Mouse (Mus musculus) thymus, postnatal 14 days (tissue): ENCODE measurements at regions not wholly inside any gene's neighbourhood (a gene's known extent, or its start where the extent isn't known, plus 50 kb on each side); places are given as distances from the start of the nearest gene placed in this dataset.
A peak's percentile ranks its signal among the peaks of the same experiment; 100 is the strongest.

Experiments
- DNase-seq: peaks from one replicate; pipeline ENCODE4 v3.0.0; 2021

GRCm38 (mm10) chr5:27963765-27964164 is 107.4 kb upstream of the Insig1 start:
- no peak for DNase-seq

DNA sequence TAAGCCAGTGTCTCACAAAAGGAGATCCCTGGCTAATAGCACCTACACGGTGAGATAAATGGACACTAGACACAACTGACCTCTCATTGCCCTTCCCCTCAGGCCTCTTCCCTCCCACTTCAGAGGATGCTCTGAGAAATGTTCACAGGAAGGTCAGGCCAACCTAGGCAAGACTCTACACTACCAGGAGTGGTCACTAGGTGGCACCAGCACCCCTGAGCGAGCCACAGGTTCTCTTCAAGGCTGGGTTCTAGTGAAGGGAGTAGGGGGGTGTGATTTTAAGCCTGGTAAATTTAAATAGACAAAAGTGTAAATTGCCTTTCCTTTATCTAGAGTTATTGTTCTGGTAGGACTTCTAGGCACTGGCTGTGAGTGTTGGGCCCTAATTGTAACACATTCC is 76.0 kb upstream of the Insig1 start:
- peak; percentile 70 for DNase-seq

- no peak for DNase-seq
Measured at GRCm38 (mm10) chr5:27997751-27998150, 73.4 kb upstream of the Insig1 start.

DNA sequence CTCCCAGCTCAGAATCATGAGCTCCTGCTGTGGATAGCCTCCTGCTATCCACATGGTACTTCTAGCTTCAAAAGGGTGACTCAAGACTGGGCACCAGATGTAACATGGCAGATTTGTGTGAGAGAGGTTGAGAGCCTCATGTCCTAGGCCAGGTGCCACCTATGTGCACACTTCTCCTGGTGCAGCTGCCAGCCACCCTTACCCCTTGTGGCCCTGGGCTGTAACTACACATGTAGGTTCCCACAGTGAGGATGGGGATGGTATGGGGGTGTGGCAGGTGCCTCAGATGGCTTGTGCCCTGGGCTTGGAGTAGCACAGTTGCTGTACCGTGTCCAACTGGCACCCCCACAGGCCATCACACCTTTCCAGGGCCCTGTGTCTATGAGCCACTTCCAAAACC is 68.2 kb upstream of the Insig1 start:
- DNase-seq, result no peak

DNA sequence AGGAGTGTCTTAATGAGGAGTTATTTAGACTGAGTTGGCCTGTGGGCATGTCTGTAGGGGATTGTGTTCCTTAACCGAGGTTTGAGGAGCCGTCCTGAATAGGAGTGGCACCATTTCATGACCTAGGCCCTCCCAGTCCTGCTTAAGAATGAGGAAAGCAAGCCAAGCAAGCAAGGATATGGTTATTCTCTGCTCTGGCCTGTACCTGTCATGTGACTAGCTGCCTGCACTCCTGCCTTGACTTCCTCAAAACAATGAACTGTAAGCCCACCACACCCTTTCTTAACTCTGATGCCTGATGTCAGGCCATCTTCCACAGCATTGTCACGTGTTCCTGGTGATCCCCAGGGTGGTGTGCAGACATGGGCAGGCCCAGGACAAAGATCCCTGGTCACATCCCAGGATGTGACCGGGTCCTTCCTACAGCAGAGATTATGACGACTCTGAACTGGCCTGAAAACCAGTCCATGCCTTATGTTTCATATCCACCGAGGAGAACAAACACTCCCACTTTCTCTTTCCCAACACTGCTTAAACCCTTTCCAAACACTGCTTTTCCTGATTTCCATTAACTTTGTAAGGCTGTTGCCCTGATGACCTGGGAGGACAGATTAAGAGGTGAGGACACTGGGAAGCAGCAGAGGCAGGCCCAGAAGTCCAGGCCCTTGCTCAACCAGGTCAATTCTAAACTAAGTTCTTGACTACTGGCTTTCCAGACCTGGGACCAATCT is 67.2 kb upstream of the Insig1 start:
- DNase-seq, result no peak

GRCm38 (mm10) chr5:28004487-28004827 is 66.7 kb upstream of the Insig1 start:
- DNase-seq, result no peak

DNA sequence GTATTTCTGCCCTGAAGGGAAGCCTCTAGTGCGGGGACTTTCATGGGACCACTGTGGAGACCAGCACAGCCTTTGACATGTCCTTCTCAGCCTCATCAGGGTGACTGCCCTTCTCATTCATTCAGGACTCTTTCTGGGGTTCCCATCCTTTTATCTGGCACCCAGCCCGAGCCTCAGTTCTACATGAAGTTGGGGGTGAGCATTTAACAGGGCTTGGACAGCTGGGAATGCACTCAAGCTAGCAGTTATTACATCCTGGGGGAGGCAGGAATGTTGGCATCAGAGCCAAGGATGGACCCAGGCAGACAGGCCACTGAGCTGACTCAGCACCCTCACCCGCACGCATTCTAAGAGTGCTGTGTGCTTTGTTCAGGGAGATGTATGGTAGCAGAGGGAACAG is 61.8 kb upstream of the Insig1 start:
- DNase-seq, result no peak

- no peak for DNase-seq
Measured at GRCm38 (mm10) chr5:28009871-28010270, 61.3 kb upstream of the Insig1 start.

- DNase-seq, result no peak
Measured at GRCm38 (mm10) chr5:28010529-28010928, 60.6 kb upstream of the Insig1 start.

DNA sequence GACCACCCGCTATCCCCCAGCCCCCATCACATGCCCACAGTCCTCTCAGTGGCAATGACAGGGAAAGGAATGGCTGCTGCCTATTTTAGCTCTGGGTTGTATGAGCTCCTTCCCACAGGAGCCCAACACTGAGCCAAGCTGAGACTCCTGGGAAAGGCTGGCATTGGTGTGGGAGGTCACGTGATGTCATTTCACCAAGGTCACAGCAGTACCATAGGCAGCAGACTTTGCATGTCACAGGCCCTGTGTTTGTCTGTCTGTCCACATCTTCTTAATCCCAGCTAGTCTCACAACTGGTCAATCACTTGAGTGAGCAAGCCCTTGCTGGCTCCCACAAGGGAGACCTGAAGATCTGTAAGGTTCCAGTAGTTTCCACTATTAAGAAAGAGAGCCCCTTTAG is 58.7 kb upstream of the Insig1 start:
- no peak for DNase-seq

DNA sequence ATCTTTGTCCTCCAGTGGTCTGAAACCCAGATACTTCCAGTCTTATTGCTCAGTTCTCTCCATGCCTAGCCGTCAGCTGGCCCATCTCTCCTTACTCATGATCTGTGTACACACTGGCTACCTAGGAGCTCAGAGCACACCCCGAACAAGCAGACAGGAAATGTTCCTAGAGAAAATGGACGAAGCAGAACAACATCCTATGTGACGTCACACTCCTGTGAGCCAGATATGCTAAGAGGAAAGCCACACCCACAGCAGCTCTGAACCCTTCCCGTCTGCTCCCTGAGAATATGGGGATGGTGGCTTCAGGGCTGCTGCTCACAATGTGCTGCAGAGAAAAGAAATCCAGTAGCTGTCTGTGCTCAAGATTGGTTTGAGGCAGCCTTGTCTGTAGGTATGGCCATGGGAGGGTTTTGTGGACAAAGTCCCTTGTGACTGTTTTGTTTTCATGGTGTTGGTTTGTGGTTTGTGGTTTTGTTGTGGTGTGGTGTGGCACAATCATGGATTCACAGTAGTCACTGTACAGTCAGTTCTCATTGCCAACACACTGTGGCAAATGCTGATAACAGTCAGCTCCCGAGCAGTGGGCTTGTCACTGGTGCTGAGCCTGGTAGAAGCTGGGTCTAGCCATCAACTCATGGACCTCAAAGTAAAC is 57.4 kb upstream of the Insig1 start:
- DNase-seq, result no peak

- no peak for DNase-seq
Measured at GRCm38 (mm10) chr5:28019864-28020263, 51.3 kb upstream of the Insig1 start.
